Mouse (Mus musculus) small intestine, adult 2 months (tissue): ENCODE results near the gene Dach1. TPM values are rescaled to one million over a fixed set of nuclear protein-coding genes. Genes with fewer than 3 reads are reported as not detected.

Source experiments
- H3K27ac ChIP-seq: fragments of 200-500 bp; 2 replicates; pipeline ENCODE4 v1.5.1; 2012; ENCODE audit warnings: low read depth, low read length, control low read depth, inconsistent platforms; ENCODE audit not compliant: insufficient read depth
- H3K27me3 ChIP-seq: fragments of 200-500 bp; 2 replicates; pipeline ENCODE4 v1.6.1; 2012; ENCODE audit warnings: mild to moderate bottlenecking, moderate library complexity, low read length, inconsistent platforms; ENCODE audit not compliant: control insufficient read depth, insufficient read depth
- H3K36me3 ChIP-seq: fragments of 200-500 bp; 2 replicates; pipeline ENCODE4 v1.6.1; 2012; ENCODE audit warnings: mild to moderate bottlenecking, low read length, control low read depth, inconsistent platforms; ENCODE audit not compliant: control insufficient read depth, insufficient read depth
- H3K4me1 ChIP-seq: fragments of 200-500 bp; 2 replicates; pipeline ENCODE4 v1.6.1; 2012; ENCODE audit warnings: low read length, inconsistent platforms, mixed read lengths; ENCODE audit not compliant: control insufficient read depth, insufficient read depth, insufficient read length
- H3K4me3 ChIP-seq: fragments of 200-500 bp; 2 replicates; pipeline ENCODE4 v1.5.1; 2012; ENCODE audit warnings: low read depth, mild to moderate bottlenecking, control low read depth, inconsistent platforms, low read length, moderate library complexity
- CTCF ChIP-seq: fragments of 200-500 bp; IDR thresholded peaks from 2 replicates; pipeline ENCODE4 v1.5.1; 2012; ENCODE audit warnings: low read depth, mild to moderate bottlenecking, control low read depth, inconsistent platforms, low read length, moderate library complexity, mixed read lengths; ENCODE audit not compliant: insufficient replicate concordance, insufficient read length; ENCODE audit errors: extremely low read depth
- POLR2A ChIP-seq: fragments of 200-500 bp; IDR thresholded peaks from 2 replicates; pipeline ENCODE4 v1.6.1; 2012; ENCODE audit warnings: low read depth, mild to moderate bottlenecking, control low read depth, inconsistent platforms, low read length, moderate library complexity
- WGBS: fragments of 180-500 bp; shearing (Covaris S2); methylation state at CpG from one replicate; pipeline ENCODE4 v1.1.7; 2018; 5-methylcytosine and 5-hydroxymethylcytosine counted together
- polyA plus RNA-seq: library from polyadenylated mRNA; depleted of rRNA; stranded (reverse); fragments of >200 nt; gene quantifications from 2 replicates; pipeline ENCODE4 v1.2.3, GENCODE M21; 2012

Gene Dach1
- polyA plus RNA-seq, 1 experiment = 3.9 TPM

DNA sequence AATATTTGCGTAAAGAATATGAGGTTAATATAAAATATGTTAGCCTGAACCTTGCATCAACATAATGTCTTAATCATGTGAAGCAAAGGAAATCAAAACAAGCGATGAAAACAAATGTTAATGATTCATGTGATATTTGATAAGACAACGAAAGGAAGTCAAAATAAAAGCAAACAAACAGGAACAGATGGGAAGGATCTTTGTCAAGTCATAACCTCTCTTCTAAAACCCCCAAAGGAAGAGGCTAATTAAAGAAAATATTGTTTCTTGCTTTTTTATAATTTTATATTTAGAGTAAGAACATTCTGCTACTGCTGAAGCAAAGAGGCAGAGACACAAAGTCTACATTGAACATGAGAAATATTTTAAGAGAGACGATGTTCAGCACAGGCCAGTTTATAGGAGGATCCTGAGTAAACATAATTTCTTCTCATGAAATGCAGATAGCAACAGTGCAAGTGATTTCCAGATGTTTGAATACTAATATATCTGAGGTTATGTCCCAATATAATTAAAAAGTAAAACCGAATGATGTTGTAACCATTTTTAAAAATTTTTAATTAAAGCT is 374.1 kb downstream of the Dach1 start:
- Histone ChIP-seq H3K27me3 (no peaks in the 10 kb centered on the region), H3K4me1 (no peaks in the 10 kb centered on the region), H3K4me3 (no peak overlapping the region), H3K27ac (no peak overlapping the region), H3K36me3 (no peaks in the 10 kb centered on the region)
- WGBS = 77% methylated on average over 5 of the region's 5 CpGs
- TF ChIP-seq POLR2A (no peak), CTCF (no peak)

DNA sequence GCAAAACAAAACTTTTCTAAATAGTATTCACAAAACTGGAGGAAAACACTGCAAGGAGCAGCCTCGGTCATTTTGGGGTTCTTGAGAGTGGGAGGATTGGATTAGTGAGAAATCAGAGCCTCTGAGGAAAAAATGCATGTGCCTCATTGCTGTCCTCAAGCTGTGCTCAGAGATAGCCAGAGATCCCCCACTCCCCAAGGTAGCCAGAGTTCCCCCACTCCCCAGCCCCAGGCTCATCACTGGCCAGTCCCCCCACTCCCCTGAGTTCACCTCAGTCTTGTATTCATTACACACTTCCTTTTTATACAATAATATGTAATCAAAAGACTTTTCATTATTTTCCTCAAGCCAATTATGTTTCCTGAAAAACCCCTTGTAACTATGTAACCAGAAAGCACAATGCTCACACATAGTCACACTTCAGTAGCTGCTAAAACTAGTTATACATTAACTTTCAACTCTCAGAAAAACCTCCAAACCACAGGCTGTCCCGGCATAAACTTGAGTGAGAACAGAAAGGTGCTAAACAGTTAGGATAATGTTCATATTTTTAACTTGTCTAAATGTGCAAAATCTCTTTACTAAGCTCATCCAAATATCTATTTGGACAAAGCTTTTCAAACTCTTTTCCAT is 395.3 kb downstream of the Dach1 start:
- Histone ChIP-seq H3K27ac (no peak overlapping the region), H3K27me3 (no peaks in the 10 kb centered on the region), H3K36me3 (no peaks in the 10 kb centered on the region), H3K4me3 (no peak overlapping the region), H3K4me1 (no peaks in the 10 kb centered on the region)
- TF ChIP-seq POLR2A = no peak
- TF ChIP-seq CTCF = no peak
- WGBS = 53% methylated on average over 2 of the region's 2 CpGs

DNA sequence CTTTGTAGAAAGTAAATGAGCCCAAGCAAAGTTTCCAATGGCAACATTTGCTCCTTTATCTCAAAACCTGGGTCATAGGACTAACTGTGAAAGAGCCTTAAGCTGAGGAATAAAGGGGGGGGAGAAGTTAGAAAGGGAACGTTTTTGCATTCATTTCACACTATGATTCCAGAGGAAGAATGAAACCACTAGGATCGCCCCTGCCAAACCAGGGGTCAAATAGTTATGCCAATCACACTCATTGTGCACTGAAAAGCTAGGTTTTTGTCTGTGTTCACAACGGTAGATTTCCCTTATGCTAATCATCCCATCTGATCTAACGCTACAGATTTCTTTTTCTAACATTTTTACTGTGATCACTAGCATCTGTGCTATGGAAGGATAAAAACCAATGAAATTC is 415.2 kb downstream of the Dach1 start:
- no peak overlapping the region for H3K4me3 ChIP-seq
- TF ChIP-seq CTCF (no peak), POLR2A (no peak)
- WGBS = 81% methylated on average over 4 of the region's 4 CpGs
- H3K36me3 ChIP-seq = no peaks in the 10 kb centered on the region
- no peaks in the 10 kb centered on the region for H3K27me3 ChIP-seq
- no peak overlapping the region for H3K27ac ChIP-seq
- H3K4me1 ChIP-seq = no peaks in the 10 kb centered on the region

DNA sequence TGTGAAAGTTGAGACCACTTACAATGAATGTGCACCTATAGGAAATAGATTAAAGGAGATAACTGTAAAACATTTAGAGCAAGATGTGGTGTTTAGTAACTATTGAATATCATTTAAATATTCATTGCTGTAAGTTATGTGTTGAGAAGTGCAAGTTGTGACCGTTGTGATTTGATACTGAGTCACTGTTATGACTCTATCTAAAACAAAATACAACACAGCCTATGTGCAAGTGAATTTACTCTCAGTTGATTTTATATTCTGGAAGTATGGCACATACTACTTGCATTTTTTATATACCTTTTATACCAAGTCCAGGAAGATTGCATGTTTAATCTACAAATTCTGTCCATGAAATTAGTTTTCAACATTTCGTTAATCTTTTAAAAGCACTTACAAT is 415.6 kb downstream of the Dach1 start:
- no peak for TF ChIP-seq POLR2A
- no peak for TF ChIP-seq CTCF
- 91% methylated on average over 2 of the region's 2 CpGs for WGBS
- H3K36me3 ChIP-seq = no peaks in the 10 kb centered on the region
- no peak overlapping the region for H3K27ac ChIP-seq
- H3K27me3 ChIP-seq = no peaks in the 10 kb centered on the region
- H3K4me1 ChIP-seq = no peaks in the 10 kb centered on the region
- H3K4me3 ChIP-seq = no peak overlapping the region

DNA sequence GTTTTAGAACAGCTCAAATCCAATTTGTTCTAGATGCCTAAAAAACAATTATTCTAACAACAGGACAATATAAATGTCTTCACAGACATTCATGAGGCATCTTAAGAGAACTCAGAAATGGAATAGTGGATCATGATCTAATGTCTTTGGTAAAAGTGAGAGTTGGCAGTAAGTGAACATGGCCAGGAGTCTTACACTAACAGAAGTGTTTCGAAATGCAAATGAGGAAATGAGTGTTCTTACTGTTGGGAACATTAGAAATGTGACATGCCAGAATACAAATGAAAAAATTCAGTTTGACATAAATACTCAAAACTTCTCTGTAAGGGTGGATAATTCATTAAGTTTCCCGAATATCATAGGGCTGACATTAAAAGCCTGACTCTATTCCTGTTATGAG is 426.3 kb downstream of the Dach1 start:
- 83% methylated on average over 2 of the region's 2 CpGs for WGBS
- Histone ChIP-seq H3K27me3 (no peaks in the 10 kb centered on the region), H3K4me3 (no peak overlapping the region), H3K27ac (no peak overlapping the region), H3K4me1 (no peaks in the 10 kb centered on the region), H3K36me3 (no peaks in the 10 kb centered on the region)
- TF ChIP-seq POLR2A (no peak), CTCF (no peak)

DNA sequence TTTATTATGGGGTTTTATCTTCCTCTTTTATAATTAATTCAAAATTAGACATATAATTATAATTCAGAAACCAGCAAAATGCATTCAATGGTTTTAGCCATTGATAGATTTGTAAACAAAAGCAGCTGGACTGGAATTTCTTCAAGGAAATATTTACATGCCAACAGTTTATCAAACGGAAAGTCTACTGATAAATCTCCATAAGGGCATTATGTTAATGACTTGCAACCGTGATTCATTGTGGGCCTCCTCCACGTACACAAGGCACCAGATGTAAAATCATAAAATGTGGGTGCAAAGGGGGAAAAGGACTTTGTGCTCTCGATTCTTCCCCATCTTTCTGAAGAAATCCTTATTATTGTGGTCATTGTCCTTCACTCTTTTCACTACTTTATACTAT is 426.8 kb downstream of the Dach1 start:
- 19% methylated on average over 4 of the region's 4 CpGs for WGBS
- H3K36me3 ChIP-seq = no peaks in the 10 kb centered on the region
- H3K4me3 ChIP-seq = no peak overlapping the region
- no peak overlapping the region for H3K27ac ChIP-seq
- no peak for TF ChIP-seq CTCF
- TF ChIP-seq POLR2A = no peak
- no peaks in the 10 kb centered on the region for H3K27me3 ChIP-seq
- H3K4me1 ChIP-seq = no peaks in the 10 kb centered on the region
